Mouse (Mus musculus) heart, embryonic 13.5 days (tissue): ENCODE data around the gene Fth1. TPM values are rescaled to one million over a fixed set of nuclear protein-coding genes. Genes with fewer than 3 reads are reported as not detected.
"Not testable (repeated sequence)": the region's sequence is repeated elsewhere in the genome, so short reads cannot be mapped to it uniquely, and the experiment has no call there.

ENCODE experiments used
- ATAC-seq: fragments of 200-750 bp; cut with Nextera tagmentation; 2 replicates; pipeline ENCODE4 v1.8.0; 2017; ENCODE audit warnings: moderate TSS enrichment; ENCODE audit not compliant: insufficient number of reproducible peaks, low FRiP score, low TSS enrichment; ENCODE audit errors: extremely low read depth
- H3K27ac ChIP-seq: fragments of 300-500 bp; sonication (generic); replicated peaks from 2 replicates; pipeline ENCODE4 v1.5.1; 2015; ENCODE audit warnings: moderate library complexity, mild to moderate bottlenecking, inconsistent platforms
- H3K27me3 ChIP-seq: fragments of 300-500 bp; sonication (generic); replicated peaks from 2 replicates; pipeline ENCODE4 v1.6.1; 2015; ENCODE audit warnings: mild to moderate bottlenecking, inconsistent platforms
- H3K36me3 ChIP-seq: fragments of 300-500 bp; sonication (generic); 2 replicates; pipeline ENCODE4 v1.6.1; 2015; ENCODE audit warnings: mild to moderate bottlenecking, inconsistent platforms
- H3K4me1 ChIP-seq: fragments of 300-500 bp; sonication (generic); 2 replicates; pipeline ENCODE4 v1.6.1; 2015; ENCODE audit warnings: inconsistent platforms
- H3K4me2 ChIP-seq: fragments of 300-500 bp; sonication (generic); 2 replicates; pipeline ENCODE4 v1.6.1; 2015; ENCODE audit warnings: inconsistent platforms, mild to moderate bottlenecking, moderate library complexity
- H3K4me3 ChIP-seq: fragments of 300-500 bp; sonication (generic); 2 replicates; pipeline ENCODE4 v1.5.1; 2015; ENCODE audit warnings: moderate library complexity, mild to moderate bottlenecking, inconsistent platforms
- H3K9ac ChIP-seq: fragments of 300-500 bp; sonication (generic); 2 replicates; pipeline ENCODE4 v1.6.1; 2015; ENCODE audit warnings: inconsistent platforms, mild to moderate bottlenecking, moderate library complexity
- H3K9me3 ChIP-seq: fragments of 300-500 bp; sonication (generic); 2 replicates; pipeline ENCODE4 v1.6.1; 2016; ENCODE audit warnings: inconsistent platforms
- WGBS: fragments of 180-500 bp; shearing (Covaris S2); methylation state at CpG from one replicate; pipeline ENCODE4 v1.1.7; 2015; ENCODE audit warnings: mixed read lengths; 5-methylcytosine and 5-hydroxymethylcytosine counted together
- polyA plus RNA-seq: library from polyadenylated mRNA; unstranded; fragments of >200 nt; fragmentation: Nextera tagmentation; extraction: Ambion mirVana; gene quantifications from 2 replicates; pipeline ENCODE4 v1.2.1, GENCODE M21; 2015

Gene Fth1
- polyA plus RNA-seq, result 2,189 and 2,554 TPM in 2 replicates

DNA sequence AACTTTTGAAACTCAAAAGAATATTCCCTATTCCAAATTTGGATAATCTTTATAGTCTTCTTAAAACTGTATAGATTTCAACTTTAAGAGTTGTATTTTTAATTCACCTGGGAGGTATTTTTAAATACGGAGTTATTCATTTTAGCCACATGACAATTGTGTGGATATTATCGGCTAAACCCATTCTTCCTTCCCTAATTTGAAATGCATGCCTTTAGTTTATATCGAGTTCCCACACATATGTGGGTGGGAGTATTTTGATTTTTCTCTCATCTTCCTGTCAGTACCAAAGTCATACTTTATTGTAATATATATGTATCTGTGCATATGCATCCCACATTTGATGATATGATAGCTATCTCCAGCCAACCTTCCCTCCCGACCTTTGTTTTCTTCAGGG lies at the start of gene Fth1:
Fth1 (plus strand) TSS at position 341 of the 400 bp plus-strand sequence.
- Histone ChIP-seq H3K27ac (peak within 1 kb of the TSS; percentile 86), H3K9me3 (no peaks in the 10 kb centered on the region), H3K27me3 (no peaks in the 10 kb centered on the region), H3K4me3 (peak within 1 kb of the TSS; percentile 71), H3K9ac (peak within 1 kb of the TSS; percentile 93), H3K4me2 (peak within 1 kb of the TSS; percentile 84), H3K36me3 (peaks cover 14% of the 10 kb centered on the region), H3K4me1 (peaks cover 40% of the 10 kb centered on the region)
- WGBS, result 83% methylated on average over 4 of the region's 4 CpGs
- no peak for ATAC-seq

DNA sequence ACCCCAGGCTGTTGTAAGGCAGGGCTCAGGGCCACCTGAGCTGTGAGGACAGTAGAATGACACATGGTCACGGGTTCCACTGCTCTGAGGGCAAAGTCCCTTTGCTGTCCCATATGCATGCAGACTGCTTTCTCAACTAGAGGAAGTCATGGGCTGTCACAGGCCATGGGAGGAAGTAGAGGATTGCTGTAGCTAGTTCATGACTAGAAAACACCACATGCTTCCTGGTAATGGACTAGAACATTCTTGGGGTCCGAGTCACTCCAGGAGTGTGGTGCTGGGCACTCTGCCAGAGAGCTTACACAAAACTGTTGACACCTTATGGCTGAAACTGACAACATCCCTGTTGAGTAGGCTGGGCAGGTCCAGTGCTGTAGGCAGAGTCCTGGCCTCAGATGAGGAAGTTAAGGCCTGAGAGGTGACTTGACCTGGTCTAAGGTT lies 49.2 kb upstream of the Fth1 start:
- H3K4me2 ChIP-seq, H3K36me3 ChIP-seq, H3K9me3 ChIP-seq, H3K9ac ChIP-seq, H3K27ac ChIP-seq, ATAC-seq, H3K4me3 ChIP-seq, H3K27me3 ChIP-seq: not testable (repeated sequence)
- peaks cover 15% of the 10 kb centered on the region; the same call in 1 of the 2 replicates for H3K4me1 ChIP-seq
- WGBS, result 41% methylated on average over 2 of the region's 2 CpGs

DNA sequence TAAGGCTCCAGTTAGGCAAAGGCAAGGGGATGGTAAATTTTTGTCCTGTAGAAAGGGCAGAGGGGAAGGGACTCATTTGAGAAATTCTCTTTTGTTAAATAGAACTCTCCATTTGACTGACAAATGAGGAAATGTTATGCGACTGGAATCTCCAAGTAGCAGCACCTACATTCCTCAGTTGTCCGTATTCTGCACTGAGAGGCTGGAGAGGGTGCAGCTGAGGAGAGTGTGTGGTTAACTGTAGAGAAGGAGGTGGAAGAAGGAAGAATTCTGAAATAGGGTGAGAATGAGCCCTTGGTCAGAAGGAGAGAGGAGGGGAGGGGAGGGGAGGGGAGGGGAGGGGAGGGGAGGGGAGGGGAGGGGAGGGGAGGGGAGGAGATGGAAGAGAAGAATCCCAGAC lies 46.5 kb upstream of the Fth1 start:
- Histone ChIP-seq H3K27ac (no peak overlapping the region), H3K4me2 (no peak overlapping the region), H3K9ac (no peak overlapping the region), H3K4me3 (no peak overlapping the region), H3K27me3 (no peaks in the 10 kb centered on the region), H3K9me3 (no peaks in the 10 kb centered on the region), H3K36me3 (no peaks in the 10 kb centered on the region), H3K4me1 (peaks cover 30% of the 10 kb centered on the region)
- 43% methylated on average over 2 of the region's 2 CpGs for WGBS
- no peak for ATAC-seq

DNA sequence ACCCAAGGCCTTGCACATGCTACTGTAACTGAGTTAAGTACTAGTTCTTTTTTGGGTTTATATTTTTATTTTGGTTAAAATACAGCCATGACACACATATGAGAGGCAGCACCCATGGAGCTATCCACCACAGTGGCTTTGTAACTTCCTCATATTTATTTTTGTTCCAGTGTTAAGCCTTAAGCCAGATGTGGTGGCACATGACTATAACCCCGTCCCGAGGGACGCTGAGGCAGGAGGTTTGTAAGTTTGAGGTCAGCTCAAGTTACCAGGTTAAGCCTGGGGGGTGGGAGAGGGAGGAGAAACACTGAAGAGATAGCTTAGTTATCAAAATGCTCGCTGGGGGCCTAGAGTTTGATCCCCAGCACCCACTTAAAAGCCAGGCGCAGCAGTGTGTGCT lies 43.8 kb upstream of the Fth1 start:
- no peaks in the 10 kb centered on the region for H3K36me3 ChIP-seq
- H3K9ac ChIP-seq, result no peak overlapping the region
- H3K4me1 ChIP-seq, result peaks cover 29% of the 10 kb centered on the region
- no peak for ATAC-seq
- H3K4me3 ChIP-seq, result no peak overlapping the region
- no peaks in the 10 kb centered on the region for H3K27me3 ChIP-seq
- 72% methylated on average over 5 of the region's 5 CpGs for WGBS
- H3K9me3 ChIP-seq, result no peaks in the 10 kb centered on the region
- no peak overlapping the region for H3K4me2 ChIP-seq
- H3K27ac ChIP-seq, result no peak overlapping the region

DNA sequence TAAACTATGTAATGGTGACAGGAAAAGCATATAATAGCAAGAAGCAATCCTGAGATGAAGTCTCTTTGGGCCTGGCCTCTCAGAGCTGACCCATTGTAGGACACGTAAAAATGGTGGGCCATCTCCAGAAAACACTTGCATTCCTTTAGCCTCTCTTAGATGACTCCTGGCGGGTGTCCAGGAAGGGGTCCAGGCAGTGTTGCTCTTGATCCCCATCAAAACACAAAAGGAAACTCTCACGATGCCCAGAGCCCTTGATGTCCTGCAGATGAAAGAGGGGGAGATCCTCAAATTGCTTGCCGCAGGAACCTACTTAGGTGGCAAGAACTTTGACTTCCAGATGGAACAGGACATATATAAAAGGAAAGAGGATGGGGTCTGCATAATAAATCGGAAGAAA lies 43.0 kb upstream of the Fth1 start:
- Histone ChIP-seq H3K27ac (no peak overlapping the region), H3K36me3 (no peaks in the 10 kb centered on the region), H3K9ac (no peak overlapping the region), H3K27me3 (no peaks in the 10 kb centered on the region), H3K4me3 (no peak overlapping the region), H3K4me1 (peaks cover 35% of the 10 kb centered on the region), H3K9me3 (no peaks in the 10 kb centered on the region), H3K4me2 (no peak overlapping the region)
- no peak for ATAC-seq
- WGBS, result 58% methylated on average over 5 of the region's 5 CpGs

DNA sequence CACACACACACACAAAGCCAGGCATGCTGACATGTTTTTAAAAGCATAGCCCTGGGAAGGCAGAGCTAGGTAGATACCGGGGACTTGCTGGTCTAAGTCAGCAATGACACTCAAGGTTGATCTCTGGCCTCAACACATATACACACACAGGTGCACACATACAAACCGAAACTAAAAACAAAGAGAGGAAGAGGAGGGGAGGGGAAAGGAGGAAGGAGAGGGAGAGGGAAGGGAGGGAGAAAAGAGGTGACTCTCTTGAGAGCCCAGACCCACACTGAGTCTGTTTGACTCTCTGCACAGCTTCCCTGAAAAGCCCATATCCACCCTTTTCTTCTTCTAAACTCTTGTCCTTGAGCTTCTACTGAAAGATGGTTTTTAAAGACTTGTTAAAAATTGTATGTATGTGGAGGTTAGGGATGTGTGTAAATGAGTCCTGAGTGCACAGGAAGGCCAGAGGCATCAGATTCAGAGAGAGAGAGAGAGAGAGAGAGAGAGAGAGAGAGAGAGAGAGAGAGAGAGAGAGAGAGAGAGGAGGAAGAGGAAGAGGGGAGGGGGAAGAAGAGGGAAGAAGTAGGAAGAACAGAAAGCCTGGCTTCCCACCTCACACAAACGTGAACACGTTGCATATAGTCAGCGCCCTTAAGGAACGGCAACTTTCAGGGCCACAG lies 42.1 kb upstream of the Fth1 start:
- Histone ChIP-seq H3K9ac (peak overlapping the region; percentile 29; the same call in 1 of the 2 replicates), H3K27ac (no peak overlapping the region), H3K4me1 (peaks cover 44% of the 10 kb centered on the region), H3K4me2 (peak overlapping the region; percentile 46), H3K9me3 (no peaks in the 10 kb centered on the region), H3K27me3 (no peaks in the 10 kb centered on the region), H3K4me3 (no peak overlapping the region), H3K36me3 (no peaks in the 10 kb centered on the region)
- WGBS, result 69% methylated on average over 6 of the region's 6 CpGs
- ATAC-seq, result no peak

DNA sequence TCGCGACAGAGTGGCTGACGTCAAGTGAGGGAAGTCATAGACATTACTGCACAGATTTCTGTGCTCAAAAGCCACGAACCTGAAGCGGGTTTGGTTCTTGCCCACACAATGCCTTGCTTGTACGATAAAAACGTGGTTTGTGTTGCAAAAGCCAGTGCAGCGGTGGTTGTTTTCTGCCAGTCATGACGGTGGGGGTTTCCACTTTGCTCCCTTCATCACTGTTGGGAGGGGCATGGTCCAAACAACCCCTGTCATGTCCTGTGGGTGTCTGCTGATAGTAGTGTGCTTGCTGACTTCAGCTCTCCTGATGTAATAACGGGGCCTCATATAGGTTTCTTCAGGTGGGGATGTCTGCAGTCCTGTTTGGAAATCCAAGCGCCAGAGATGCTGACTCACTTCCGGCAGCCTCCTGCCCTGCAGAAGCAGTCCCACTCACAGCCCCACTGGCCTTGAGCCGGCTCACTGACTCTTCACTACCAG lies 41.5 kb upstream of the Fth1 start:
- Histone ChIP-seq H3K4me3 (no peak overlapping the region), H3K9ac (peak overlapping the region; percentile 29; the same call in 1 of the 2 replicates), H3K4me1 (peaks cover 48% of the 10 kb centered on the region), H3K27ac (peak overlapping the region; percentile 46), H3K27me3 (no peaks in the 10 kb centered on the region), H3K36me3 (no peaks in the 10 kb centered on the region), H3K4me2 (peak overlapping the region; percentile 46), H3K9me3 (no peaks in the 10 kb centered on the region)
- WGBS, result 40% methylated on average over 13 of the region's 13 CpGs
- ATAC-seq, result no peak

DNA sequence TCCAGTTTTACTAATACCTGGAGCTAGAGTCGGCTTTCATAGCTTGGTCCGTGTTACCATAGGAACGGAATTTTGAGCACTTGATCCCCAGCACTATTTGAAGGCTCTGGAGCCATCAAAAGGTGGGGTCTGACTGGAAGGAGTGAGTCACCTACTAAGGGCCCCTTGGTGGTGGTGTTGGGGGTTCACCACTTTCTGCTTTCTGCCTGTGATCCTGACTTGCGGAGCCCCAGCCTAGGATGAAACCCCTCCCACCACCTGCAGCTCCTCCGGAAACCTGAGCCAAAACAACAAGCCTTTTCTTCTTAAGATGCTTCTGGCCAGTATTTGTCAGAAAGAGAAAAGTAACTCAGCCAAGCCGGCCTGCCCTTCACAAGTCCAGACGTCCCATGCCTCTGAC lies 40.6 kb upstream of the Fth1 start:
- Histone ChIP-seq H3K9me3 (no peaks in the 10 kb centered on the region), H3K4me3 (no peak overlapping the region), H3K27me3 (no peaks in the 10 kb centered on the region), H3K27ac (no peak overlapping the region), H3K36me3 (no peaks in the 10 kb centered on the region), H3K4me1 (peaks cover 48% of the 10 kb centered on the region), H3K9ac (no peak overlapping the region), H3K4me2 (no peak overlapping the region)
- 76% methylated on average over 7 of the region's 7 CpGs for WGBS
- no peak for ATAC-seq

DNA sequence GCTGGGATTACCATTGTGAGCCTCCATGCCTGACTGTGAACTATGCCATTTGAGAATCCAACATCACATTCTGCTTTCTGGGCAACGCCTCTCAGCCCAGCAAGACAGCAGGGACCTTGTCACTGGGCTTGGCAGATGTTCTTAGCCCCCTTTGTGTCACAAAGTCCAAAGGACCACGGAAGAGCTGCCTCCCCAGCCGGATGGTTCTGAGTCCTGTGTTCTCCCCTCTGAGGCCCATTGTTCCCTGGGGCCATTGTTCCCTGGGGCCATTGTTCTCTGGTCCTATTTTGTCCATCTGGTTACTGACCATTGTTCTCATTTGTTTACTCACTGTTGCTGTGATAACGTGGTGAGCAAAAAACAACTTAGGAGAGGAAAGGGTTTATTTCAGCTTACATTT lies 39.5 kb upstream of the Fth1 start:
- H3K9me3 ChIP-seq, result no peaks in the 10 kb centered on the region
- WGBS, result 52% methylated on average over 4 of the region's 4 CpGs
- no peak overlapping the region for H3K4me3 ChIP-seq
- H3K36me3 ChIP-seq, result no peaks in the 10 kb centered on the region
- H3K4me1 ChIP-seq, result peaks cover 47% of the 10 kb centered on the region
- no peak for ATAC-seq
- no peaks in the 10 kb centered on the region for H3K27me3 ChIP-seq
- H3K27ac ChIP-seq, result no peak overlapping the region
- no peak overlapping the region for H3K4me2 ChIP-seq
- no peak overlapping the region for H3K9ac ChIP-seq

DNA sequence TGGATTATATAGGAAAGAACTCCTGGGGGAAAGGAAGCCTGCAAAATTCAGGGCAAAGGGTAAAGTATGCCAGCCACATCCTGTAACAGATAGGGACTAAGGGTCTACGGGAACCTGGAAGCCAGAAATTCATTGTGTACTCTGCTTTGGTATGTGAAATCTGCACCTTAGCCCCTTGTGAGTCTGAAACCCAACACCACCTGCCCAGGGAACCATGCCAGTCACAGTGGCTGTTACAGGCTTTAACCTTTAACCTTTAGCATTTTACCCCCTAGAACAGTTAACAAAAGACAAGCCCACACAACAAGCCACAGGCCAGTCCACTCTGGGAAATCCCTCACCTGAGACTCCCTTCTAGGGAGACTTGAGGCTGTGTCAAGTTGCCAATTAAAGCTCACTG lies 38.6 kb upstream of the Fth1 start:
- no peak for ATAC-seq
- Histone ChIP-seq H3K27ac (no peak overlapping the region), H3K27me3 (no peaks in the 10 kb centered on the region), H3K4me3 (no peak overlapping the region), H3K9ac (no peak overlapping the region), H3K4me1 (peaks cover 56% of the 10 kb centered on the region), H3K4me2 (no peak overlapping the region), H3K36me3 (no peaks in the 10 kb centered on the region), H3K9me3 (no peaks in the 10 kb centered on the region)
- WGBS, result 48% methylated on average over 1 of the region's 1 CpGs

DNA sequence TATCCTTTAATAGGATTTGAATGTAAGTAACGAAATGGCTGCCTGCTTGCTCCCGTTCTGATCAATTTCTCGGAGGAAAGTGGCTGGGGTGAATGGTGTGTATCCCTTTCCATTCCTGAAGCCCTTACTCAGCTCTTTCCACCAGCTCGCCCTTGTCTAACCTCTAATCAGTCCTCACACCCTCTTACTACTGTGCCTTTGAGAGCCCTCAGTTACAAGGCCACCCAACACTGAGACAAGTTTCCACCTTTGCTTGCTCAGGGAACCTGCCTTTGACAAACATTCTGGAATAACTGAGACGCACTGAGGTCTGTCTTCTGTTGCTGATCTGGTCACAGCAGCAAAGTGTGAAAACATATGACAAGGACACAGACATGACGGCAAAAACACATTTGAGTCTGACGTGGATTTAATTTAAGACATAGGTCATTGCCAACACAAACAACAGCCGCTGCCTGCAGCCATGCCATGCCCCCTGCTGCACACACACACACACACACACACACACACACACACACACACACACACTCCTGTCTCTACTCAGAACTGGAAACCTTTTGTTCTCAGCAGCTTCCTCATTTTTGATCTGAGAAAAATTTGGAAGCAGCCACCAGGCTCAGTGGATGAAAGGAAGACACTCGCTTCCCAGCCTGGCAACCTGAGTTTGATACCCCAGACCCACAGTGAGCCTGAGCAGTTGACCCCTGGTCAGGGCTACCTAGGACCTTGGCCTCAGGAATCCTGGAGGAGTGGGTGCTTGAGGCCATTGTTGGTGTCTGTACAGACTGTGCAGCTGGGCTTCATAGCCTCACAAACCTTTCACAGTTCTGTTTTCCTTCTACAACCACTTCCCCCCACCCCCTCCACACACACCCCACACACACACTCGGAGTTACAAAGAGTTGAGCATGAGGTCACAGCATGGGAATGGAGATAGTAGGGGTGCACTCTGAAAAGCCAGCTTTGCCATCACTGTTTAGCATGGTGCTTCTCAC lies 37.6 kb upstream of the Fth1 start:
- ATAC-seq, result no peak
- H3K36me3 ChIP-seq, result no peaks in the 10 kb centered on the region
- no peaks in the 10 kb centered on the region for H3K27me3 ChIP-seq
- WGBS, result 36% methylated on average over 10 of the region's 10 CpGs
- peaks cover 56% of the 10 kb centered on the region for H3K4me1 ChIP-seq
- H3K9me3 ChIP-seq, result no peaks in the 10 kb centered on the region
- no peak overlapping the region for H3K4me3 ChIP-seq
- peak overlapping the region; percentile 5; the same call in 1 of the 2 replicates for H3K9ac ChIP-seq
- peak overlapping the region; percentile 81 for H3K27ac ChIP-seq
- no peak overlapping the region for H3K4me2 ChIP-seq
